Mouse (Mus musculus): ENCODE measurements at regions not wholly inside any gene's neighbourhood (a gene's known extent, or its start where the extent isn't known, plus 50 kb on each side); places are given as distances from the start of the nearest gene placed in this dataset.
A peak's percentile ranks its signal among the peaks of the same experiment; 100 is the strongest.

GRCm38 (mm10) chr17:65014682-65015081 lies 178.8 kb upstream of the 4930583I09Rik start:
- DNase-seq (ENCODE audit: low spot score): no peak

- no peak for DNase-seq (ENCODE audit: low spot score)
Observed at GRCm38 (mm10) chr17:65000626-65001135, 164.8 kb upstream of the 4930583I09Rik start.

- no peak for DNase-seq (ENCODE audit: low spot score)
Observed at GRCm38 (mm10) chr17:64994483-64994882, 158.6 kb upstream of the 4930583I09Rik start.

GRCm38 (mm10) chr17:64991262-64991661 lies 155.4 kb upstream of the 4930583I09Rik start:
- no peak for DNase-seq (ENCODE audit: low spot score)

- DNase-seq (ENCODE audit: low spot score): no peak
Observed at GRCm38 (mm10) chr17:64984276-64985011, 148.6 kb upstream of the 4930583I09Rik start.

- DNase-seq (ENCODE audit: low spot score): no peak
Observed at GRCm38 (mm10) chr17:64983480-64983879, 147.6 kb upstream of the 4930583I09Rik start.

- DNase-seq (ENCODE audit: low spot score): no peak
Observed at GRCm38 (mm10) chr17:64964153-64964552, 128.3 kb upstream of the 4930583I09Rik start.

GRCm38 (mm10) chr17:64961887-64962286 lies 126.0 kb upstream of the 4930583I09Rik start:
- DNase-seq (ENCODE audit: low spot score): no peak

GRCm38 (mm10) chr17:64957495-64957894 lies 121.6 kb upstream of the 4930583I09Rik start:
- DNase-seq (ENCODE audit: low spot score): no peak

- peak; percentile 37 for DNase-seq (ENCODE audit: low spot score)
Observed at GRCm38 (mm10) chr17:64956506-64956905, 120.6 kb upstream of the 4930583I09Rik start.

- DNase-seq (ENCODE audit: low spot score): no peak
Observed at GRCm38 (mm10) chr17:64953275-64953674, 117.4 kb upstream of the 4930583I09Rik start.

- no peak for DNase-seq (ENCODE audit: low spot score)
Observed at GRCm38 (mm10) chr17:64951625-64951940, 115.7 kb upstream of the 4930583I09Rik start.

GRCm38 (mm10) chr17:64950802-64951624 lies 115.1 kb upstream of the 4930583I09Rik start:
- DNase-seq (ENCODE audit: low spot score): no peak

GRCm38 (mm10) chr17:64943213-64943612 lies 107.3 kb upstream of the 4930583I09Rik start:
- no peak for DNase-seq (ENCODE audit: low spot score)

GRCm38 (mm10) chr17:64941555-64941954 lies 105.7 kb upstream of the 4930583I09Rik start:
- DNase-seq (ENCODE audit: low spot score): no peak

- no peak for DNase-seq (ENCODE audit: low spot score)
Observed at GRCm38 (mm10) chr17:64935683-64936082, 99.8 kb upstream of the 4930583I09Rik start.

GRCm38 (mm10) chr17:64934411-64934810 lies 98.5 kb upstream of the 4930583I09Rik start:
- no peak for DNase-seq (ENCODE audit: low spot score)

- DNase-seq (ENCODE audit: low spot score): no peak
Observed at GRCm38 (mm10) chr17:64930816-64931428, 95.1 kb upstream of the 4930583I09Rik start.

- no peak for DNase-seq (ENCODE audit: low spot score)
Observed at GRCm38 (mm10) chr17:64923762-64924161, 87.9 kb upstream of the 4930583I09Rik start.

GRCm38 (mm10) chr17:64922235-64922634 lies 86.4 kb upstream of the 4930583I09Rik start:
- no peak for DNase-seq (ENCODE audit: low spot score)

GRCm38 (mm10) chr17:64920236-64920635 lies 84.4 kb upstream of the 4930583I09Rik start:
- no peak for DNase-seq (ENCODE audit: low spot score)

- no peak for DNase-seq (ENCODE audit: low spot score)
Observed at GRCm38 (mm10) chr17:64917830-64918229, 82.0 kb upstream of the 4930583I09Rik start.

GRCm38 (mm10) chr17:64916657-64917056 lies 80.8 kb upstream of the 4930583I09Rik start:
- DNase-seq (ENCODE audit: low spot score): no peak

Measured in left cerebral cortex, adult 11 months (tissue).